Mouse (Mus musculus) gastrocnemius, postnatal 4 days (tissue): ENCODE results near the gene Il23r. TPM values are rescaled to one million over a fixed set of nuclear protein-coding genes. Genes with fewer than 3 reads are reported as not detected.

ENCODE experiments used
- DNase-seq, 2 experiments: peaks; one replicate each; pipeline ENCODE4 v3.0.0; 2021 to 2022; ENCODE audit warnings: low spot score in 2 of 2, mixed read lengths in 2 of 2
- total RNA-seq, 2 experiments: library from RNA; stranded (reverse); gene quantifications; 2 replicates each; pipeline ENCODE4 v1.2.3; 2021

Gene Il23r
- total RNA-seq, 2 experiments from 2014 or later: not detected

DNA sequence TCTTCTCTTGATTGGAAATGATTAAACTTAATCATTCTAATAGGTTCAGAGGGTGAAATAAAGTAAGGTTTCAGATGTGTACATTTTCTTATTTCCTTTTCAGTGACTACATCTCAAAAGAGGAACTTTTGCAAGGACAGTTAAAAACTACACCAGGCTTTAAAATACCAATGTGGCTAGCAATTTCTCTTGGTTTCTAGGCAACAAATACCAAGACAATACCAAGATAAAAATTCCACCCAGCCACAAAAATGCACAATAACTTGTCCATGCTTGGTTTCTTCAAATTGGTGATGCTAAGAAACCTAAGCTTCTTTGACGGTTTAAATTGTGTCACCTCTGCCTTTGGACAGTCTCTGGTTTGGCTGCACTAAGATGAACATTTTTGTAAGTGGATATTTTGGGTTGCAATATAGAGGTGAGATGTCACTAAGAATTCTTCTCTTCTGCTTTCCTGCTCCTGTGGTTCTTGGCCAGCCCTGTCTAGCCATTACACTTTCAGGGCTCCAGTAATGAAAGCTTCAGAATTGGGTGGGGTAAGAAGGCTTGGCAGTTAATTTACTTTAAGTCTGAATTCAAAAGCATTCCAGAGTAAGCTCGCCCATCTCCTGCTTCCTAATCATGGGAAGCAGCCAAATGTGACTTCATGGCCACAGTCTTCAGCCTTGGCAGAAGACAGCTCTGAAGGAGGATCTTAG is 56.8 kb downstream of the Il23r start:
- DNase-seq: no peak

DNA sequence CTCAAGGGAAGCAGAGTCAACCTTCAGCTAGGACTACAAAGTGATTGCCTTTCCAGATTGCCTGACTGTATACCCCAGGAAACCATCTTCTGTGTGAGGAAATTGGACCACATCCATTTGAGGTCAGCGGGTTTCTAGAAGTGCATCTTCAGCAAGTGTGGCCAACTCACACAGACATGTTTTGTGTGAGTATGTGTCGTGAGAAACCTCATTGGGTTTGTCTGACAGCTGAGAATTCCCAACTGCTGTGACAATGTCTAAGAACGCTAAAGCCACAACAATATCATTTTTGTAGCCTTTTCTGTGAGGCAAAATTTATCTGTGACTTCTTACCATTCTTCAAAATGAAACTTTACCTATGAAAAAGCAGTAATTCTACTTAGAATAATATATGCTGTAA is 59.8 kb downstream of the Il23r start:
- DNase-seq: no peak

DNA sequence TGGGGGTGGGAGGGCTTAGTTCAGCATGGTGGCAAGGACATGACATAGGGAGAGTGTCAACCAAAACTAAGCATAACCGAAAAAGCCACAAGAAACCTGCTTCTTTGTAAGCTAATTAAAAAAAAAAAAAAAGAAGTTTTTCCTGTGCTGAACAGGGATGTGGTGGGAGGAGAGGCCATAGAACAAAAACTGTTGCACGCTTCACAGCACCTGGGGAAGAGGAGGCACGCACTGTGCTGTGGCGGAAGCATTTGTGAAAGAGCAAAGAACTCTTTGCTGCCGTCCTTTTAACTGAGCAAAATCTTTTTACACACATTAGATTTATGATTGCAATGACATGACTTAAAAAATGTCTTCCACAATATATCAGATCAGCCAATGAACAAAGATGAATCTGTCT is 69.9 kb downstream of the Il23r start:
- no peak for DNase-seq

DNA sequence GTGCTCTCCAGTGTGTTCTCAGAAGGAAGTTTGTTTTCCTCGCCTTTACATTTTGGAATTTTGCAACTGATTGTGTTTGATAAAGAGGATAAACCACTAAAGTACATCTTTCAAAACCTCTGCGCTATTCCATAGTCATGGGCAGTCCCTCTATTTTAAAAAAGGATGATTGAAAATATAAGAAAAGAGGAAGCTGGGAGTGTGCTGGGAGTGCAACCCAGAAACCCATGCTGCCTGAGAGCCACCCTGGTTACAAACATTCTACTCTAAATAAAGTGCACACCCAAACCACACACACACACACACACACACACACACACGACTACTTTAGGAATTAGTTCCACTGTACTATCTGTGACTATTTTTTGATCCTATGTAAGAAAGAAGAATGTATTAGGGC is 75.1 kb downstream of the Il23r start:
- DNase-seq: no peak

DNA sequence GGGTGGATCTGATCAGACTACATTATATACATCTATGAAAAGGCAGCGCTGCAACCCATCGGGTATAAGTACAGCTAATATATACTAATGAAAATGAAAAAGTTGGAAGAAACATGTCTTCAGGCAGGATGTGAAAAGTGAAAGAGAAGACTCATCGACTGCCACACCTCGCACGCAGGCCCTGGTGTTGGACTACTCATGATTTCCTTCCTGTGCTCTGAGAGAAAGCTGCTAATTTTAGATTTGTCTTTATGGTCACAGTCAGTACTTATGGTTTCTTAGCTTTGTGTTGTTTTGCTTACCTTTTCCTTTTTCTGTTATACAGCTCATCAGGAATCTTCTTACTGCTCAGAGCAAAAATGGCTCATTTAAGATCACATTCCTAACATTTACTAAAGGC is 76.4 kb downstream of the Il23r start:
- no peak for DNase-seq

DNA sequence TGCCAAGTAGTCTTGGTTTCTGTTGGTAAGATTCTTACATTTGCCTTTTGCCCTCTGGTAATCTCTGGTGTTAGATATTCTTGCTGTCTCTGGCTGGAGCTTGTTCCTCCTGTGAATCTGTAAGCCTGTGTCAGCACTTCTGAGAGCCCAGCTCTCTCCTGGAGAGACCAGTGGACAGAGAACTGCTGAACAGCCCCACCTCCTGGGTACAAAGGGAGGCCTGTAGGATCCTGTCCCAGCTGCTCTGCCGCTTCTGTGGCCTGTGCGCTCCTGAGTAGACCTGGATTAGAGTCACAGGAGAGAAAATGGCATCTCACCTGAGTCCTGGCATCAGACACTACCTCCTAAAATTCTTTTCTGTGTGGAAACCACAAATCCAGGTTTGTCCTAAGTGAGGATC is 78.3 kb downstream of the Il23r start:
- no peak for DNase-seq

DNA sequence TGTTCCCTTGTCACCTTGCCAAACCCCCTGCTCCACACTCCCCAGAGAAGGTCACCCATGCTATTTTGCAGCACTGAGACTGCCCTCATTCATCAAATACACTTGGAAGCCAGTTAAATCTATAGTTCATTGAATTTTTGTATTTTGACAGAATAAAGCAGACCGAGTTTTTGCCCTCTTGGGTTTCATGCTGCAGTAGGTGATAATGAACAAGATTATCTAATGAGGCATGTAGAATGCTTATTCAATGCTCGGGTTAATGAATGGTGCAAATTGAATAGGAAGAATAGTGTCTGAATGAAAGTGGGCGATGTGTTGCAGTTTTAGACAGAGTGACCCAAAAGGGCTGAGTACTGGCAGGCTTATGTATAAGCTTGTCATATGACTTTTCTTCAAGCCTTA is 86.4 kb downstream of the Il23r start:
- DNase-seq: no peak

DNA sequence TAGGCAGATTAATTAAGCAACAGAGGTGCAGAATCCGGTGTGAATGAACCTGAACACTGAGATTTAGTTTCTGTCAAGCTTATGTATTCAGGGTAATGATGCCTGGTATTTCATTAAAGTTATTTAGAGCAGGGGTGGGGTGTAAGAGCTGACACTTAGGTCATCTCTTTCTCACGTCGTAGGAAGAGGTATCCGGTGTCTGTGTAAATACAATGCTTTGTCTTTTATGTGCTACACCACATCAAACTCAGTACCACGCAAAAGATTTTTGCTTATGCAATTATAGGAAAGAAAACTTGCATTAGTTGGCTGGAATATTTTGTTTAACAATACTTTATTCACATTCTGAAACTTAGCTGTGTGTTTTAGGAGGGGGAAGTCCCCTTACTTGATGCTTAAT is 92.1 kb downstream of the Il23r start:
- DNase-seq: no peak

DNA sequence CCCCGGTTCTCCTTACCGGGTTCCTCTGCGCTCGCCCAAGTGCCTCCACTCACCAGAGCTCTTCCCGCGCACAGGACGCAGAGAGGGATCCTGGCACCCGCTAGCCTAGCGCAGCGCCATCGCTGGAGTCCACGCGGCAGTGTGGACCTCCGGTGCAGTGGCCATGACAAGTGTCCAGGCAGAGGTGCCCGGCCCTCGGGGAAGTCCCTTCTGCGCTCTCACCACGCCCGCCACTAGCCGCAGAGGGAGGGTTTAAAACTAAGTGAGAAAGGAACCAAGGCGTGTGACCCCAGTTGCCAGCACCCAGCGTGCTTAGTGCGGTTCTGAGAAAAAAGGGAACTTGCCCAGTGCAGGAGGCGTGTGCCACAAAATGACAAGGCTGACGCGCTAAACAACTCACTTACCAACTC is 115.7 kb downstream of the Il23r start, which contains the start of gene Il12rb2:
Gene Il12rb2, minus strand, starts transcription at position 207 of the 410 bp plus-strand sequence.
- DNase-seq: peak in 1 of 2 experiments; percentile 12

Other genes with a start within 250 kb of the Il23r start
- under 1 TPM; 0.31 to 0.52 TPM for gene Il12rb2, start 115.7 kb downstream of the Il23r start, total RNA-seq
- gene Tacstd2, start 43.9 kb upstream of the Il23r start, total RNA-seq: under 1 TPM in 1 of 2 experiments, not detected in 1; 0.21 TPM